Mouse (Mus musculus): ENCODE data around the gene Prkaa1. TPM values are rescaled to one million over a fixed set of nuclear protein-coding genes. Genes with fewer than 3 reads are reported as not detected.
A peak's percentile ranks its signal among the peaks of the same experiment; 100 is the strongest.
"Not testable (repeated sequence)": the region's sequence is repeated elsewhere in the genome, so short reads cannot be mapped to it uniquely, and the experiment has no call there.

Gene Prkaa1
- total RNA-seq, 4 experiments from 2014 or later = 12.1 to 14.4 (median 13.9) TPM

DNA sequence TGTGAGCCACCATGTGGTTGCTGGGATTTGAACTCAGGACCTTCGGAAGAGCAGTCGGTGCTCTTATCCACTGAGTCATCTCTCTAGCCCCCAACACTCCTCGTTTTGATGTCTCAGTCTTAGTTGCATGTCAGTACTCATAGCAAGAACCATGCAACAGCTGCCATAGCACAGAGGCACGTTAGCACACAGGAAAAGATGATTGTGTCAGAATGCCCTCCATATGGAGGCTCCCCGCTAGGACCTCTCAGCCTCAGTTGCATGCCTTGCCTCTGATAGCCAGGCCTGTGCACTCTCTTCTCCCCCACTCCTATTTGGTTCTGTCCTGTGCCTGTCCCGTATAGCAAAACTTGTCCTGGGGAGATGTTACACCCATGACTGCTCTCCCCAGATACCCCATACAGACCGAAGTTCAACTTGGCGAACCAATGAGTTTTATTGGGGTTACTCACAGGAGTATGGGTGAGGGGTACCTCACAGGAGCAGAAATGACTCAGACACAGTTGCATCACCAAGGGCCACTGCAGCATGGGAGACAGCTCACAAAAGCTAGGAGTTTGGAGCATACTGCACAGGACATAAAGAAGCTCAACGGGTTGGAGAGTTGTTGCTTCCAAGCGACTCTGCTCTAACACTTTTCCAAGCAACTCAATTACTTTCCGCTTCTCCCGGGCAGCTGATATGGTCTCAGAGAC, 14.4 kb upstream of the Prkaa1 start:
- no peak for DNase-seq (ENCODE audit: low spot score)

DNA sequence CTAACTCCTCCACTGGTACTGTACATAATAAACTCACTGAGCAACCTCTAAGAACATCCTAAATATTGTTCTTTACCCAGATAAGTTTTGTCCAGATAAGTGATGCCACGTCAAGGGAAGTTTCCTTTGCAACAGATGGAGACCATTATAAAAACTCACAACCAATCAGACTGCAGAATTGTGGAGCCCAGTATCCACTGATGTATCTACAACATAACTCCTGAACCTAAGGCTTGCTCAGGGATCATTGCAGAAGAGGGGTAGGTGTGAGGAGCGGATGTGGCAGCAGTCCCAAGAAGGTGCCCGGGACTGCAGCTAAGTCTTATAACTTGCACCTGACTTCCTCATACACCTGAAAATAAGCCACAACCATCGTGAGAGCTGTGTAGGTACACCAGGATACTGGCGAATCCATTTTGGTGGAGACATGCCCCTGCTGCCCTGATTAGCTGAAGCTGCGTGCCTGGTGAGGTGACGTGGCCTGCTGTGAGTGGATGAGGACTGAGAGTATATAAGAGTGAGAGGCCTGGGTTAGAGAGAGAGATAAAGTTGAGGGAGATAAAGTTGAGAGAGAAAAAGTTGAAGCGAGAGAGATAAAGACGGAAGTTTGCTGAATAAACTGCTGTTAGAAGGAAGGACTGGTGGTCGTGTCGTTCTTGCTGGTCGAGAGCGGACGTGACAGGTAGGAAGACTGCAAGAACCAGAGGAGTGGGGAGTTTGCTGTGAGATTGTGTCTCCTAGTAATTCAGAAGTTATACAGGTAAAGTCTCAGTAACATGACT, 12.6 kb upstream of the Prkaa1 start:
- DNase-seq (ENCODE audit: low spot score) = not testable (repeated sequence)

DNA sequence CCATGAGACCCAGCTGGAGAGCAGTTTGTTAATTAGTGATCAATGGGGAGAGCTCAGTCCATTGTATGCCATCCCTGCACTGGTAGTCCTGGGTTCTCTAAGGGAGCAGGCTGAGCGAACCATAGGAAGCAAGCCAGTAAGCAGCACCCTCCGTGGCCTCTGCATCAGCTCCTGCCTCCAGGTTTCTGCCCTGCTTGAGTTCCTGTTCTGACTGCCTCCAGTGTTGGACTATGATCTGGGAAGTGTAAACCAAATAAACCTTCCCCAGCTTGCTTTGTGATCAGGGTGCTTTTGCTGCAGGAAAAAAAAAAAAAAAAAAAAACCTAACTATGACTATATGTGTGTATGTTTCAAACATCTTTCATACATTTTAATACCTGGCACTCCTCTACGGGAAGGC, 10.4 kb upstream of the Prkaa1 start:
- DNase-seq (ENCODE audit: low spot score) = no peak

DNA sequence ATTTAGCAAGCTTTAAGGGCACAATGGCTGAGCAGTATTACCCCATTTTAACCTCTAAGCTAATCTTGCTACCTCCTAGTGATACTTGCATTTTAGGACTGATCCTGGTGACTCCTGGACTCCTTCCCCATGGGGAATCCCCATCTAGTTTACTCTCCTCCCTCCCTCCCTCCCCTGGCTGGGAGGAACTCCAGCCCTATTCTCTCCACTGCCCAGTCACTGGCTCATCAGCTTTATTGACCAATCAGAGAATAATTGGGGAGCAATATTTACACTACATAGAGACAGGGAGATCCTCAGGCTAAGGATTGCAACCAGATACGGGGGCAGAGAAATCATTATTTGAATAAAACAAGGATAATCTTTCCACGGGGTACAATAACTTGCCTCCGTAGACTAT, 9.5 kb upstream of the Prkaa1 start:
- no peak for DNase-seq (ENCODE audit: low spot score)

GRCm38 (mm10) chr15:5134945-5135483, 8.6 kb upstream of the Prkaa1 start:
- no peak for DNase-seq (ENCODE audit: low spot score)

DNA sequence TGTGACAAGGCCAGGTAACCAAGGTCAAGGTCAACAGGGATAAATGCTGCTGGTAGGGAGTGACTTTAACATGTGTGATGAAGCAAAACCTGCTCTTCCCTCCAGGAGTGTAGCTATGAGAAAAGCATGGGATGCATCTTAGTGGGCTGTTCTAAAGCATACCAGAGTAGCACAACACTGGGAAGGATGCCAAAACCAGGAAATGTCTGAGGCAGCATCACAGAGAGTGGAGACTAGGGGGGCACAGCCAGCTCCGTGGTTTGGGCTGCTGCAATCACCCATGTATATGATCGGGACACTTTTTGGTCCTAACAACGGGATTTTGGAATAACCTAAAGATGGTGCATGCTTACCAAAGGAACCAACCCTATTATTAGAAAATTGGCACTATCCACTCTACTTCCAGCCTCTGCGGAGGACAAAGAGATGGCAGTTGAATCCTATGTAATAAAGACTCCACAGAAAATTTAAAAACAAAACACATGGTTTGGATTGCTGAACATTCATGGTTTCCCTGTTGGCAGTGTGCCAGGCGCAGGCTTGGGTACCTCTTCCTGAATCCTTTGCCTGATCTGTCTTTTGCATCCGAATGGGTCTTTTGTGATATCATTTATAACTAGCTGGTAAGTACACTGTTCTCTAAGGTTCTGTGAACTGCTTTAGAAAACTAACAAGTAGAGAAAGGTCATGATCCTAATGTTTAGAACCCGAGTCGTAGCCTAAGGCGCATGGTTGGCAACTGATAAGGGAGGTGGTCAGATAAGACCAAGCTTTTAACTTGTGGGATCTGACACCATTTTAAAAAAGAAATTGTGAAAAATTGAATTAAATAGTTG, 5.4 kb upstream of the Prkaa1 start:
- no peak for DNase-seq (ENCODE audit: low spot score)

DNA sequence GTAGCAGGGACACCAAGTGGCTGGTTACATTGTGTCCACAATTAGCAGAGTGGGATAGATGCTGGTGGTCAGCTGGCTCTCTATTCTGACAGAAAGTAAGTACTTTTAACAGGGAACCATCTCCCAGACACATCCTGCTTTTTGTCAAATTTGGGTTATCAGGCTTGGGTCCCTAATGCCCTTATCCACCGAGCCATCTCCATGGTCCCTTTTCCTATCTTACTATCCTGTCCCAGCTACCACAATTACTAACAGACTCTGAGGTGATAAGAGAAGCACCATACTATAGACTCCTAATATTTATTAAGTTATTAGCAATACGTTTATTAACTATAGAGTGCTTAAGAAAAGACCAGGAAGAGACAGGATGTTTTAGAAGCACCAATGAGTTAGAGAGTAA, 4.3 kb upstream of the Prkaa1 start:
- no peak for DNase-seq (ENCODE audit: low spot score)

DNA sequence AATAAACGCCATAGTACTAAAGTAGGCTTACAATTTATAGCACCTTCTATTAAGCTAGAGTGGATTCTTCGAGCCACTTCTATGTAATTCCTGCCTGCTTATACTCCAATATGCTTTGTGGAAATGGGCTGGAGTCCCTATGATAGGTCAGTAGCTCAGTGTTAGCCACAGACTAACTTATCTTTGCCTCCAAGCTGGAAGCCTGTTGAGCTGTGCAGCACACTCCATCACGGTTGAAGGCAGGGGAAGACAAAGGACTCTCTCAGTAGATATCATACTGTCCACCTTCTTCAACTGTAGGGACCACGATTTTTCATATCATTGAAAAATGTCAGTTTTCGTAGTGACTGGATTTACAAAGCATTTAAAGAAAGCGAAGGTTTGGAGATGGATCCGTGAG, 3.8 kb upstream of the Prkaa1 start:
- DNase-seq (ENCODE audit: low spot score) = no peak

DNA sequence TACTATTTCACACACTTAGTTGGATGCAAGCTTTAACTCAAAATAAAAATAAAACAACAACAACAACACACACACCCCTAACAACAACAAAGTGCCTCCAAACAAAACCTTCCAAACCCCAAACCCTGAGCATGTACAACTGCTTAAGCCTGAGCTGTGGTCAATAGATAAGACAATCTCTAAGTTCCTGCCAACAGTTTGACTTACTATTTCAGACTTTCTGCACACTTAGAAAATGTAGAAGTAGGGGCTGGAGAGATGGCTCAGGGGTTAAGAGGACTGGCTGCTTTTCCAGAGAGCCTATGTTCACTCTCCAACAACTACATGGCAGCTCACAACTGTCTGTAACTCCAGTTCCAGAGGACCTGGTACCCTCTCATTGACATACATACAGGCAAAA, 3.3 kb upstream of the Prkaa1 start:
- DNase-seq (ENCODE audit: low spot score) = no peak

DNA sequence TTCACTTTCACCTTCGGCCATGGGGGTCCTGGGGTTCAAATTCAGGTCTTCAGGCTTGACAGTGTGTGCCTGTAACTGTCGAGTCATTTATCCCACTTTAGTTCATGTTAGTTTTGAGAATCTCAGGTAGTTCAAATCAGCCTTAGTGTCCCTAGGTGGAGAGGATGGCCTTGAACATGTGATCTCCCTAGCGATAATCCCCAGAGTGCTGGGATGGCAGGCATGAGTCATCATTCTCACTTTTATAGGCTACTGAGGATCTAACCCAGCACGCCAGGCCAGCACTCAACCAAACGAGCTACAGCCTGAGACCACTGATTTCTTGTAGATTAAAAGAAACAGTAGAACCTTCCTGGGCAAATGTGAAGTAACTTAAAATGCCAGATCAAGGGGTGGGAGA, 1.6 kb upstream of the Prkaa1 start:
- no peak for DNase-seq (ENCODE audit: low spot score)

GRCm38 (mm10) chr15:5142714-5143113, 947 bp upstream of the Prkaa1 start:
- DNase-seq (ENCODE audit: low spot score) = no peak

GRCm38 (mm10) chr15:5144021-5144778, 539 bp downstream of the Prkaa1 start:
- peak; percentile 35 for DNase-seq (ENCODE audit: low spot score)

GRCm38 (mm10) chr15:5145196-5145945, 1.7 kb downstream of the Prkaa1 start:
- DNase-seq (ENCODE audit: low spot score) = no peak

DNA sequence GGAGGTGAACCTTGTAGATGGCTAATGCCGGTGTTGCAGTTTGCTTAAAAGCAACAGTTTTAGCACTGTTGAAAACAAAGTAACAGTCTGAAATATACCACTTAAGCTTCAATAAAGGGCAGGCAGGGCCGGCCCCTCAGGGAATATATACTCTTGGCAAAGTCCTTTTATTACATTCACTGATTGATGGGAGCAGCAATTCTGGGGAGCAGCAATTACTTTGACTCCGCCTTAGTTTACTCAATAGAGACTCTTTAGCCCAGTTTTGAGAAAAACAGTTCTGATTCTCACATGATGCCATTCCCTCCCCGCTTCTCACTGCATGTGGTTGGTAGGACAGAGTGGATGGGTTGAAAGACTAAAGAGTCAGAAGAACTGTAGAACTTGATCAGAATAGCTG, 5.5 kb downstream of the Prkaa1 start:
- DNase-seq (ENCODE audit: low spot score) = no peak

GRCm38 (mm10) chr15:5152171-5152570, 8.5 kb downstream of the Prkaa1 start:
- DNase-seq (ENCODE audit: low spot score) = no peak

DNA sequence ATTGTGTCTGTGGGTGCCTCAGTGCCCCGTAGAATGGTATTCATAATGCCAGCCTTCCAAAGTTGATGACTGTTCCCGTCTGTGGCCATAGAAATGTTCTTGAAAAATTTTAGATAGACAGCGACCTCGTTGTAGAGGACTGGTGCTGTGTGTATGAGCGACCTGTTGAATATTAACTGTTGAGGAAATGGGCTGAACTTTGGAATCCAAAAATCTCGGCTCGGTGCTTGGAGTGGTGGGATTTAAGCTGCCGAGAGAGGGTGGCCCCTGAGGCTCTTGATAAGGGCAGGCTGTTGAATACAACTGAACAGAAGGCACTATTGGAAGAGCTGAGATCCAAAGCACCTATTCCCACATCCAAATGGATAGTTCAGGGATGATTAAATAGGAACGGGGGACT, 11.0 kb downstream of the Prkaa1 start:
- DNase-seq (ENCODE audit: low spot score) = no peak

DNA sequence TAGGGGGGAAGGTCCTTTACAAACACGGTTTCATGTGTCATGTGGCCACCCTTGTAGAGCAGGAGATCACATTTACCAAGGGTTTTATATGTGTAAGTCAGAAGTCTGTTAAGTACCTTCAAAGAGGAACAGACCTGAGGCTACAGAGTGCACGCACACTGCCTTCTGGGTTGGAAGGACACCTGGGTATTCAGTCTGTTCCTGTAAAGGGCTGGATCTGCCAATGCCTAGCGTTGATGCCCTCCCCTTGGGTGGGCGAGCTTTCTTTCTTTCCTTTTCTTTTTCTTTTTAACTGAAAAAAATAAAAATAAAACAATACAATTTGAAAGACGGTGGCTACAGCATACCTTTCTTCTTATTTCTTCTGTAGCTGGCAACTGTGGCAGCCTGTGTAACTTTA, 11.4 kb downstream of the Prkaa1 start:
- DNase-seq (ENCODE audit: low spot score) = no peak

DNA sequence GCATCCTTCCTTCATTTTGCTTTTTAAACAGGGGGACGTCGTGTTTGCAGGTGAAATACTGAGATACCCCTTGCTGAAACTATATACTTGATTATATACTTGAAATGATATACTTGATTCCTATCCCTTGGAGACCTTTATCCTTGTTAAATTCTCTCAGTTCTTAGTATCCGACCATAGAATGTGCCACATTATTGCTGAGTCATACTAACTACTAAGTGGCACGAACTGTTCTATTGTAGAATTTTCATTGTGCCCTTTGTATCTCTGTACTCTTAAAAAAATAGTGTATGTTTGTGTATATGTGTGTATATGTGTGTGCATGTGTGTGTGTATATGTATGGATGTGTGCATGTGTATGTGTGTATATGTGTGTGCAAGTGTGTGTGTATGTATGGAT, 12.7 kb downstream of the Prkaa1 start:
- no peak for DNase-seq (ENCODE audit: low spot score)

GRCm38 (mm10) chr15:5157386-5157785, 13.7 kb downstream of the Prkaa1 start:
- no peak for DNase-seq (ENCODE audit: low spot score)

DNA sequence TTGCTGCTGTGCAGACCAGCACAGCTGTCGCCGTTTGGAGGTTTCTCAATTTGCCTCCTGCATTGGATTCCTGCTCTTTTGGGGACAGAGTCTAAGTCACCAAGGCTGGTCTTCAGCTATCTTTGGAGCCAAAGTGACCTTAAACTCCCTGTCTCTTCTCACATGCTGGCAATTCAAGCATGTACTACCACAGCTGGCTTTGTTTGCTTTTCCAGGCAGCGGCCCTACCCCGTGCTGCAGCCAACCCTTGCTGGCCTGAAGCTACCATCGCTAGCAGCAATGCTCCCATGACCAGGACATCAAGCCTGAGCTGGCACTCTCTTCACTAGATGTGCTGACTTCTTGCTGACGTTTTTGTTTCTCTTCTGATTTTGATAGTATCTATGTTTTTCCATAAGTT, 15.2 kb downstream of the Prkaa1 start:
- DNase-seq (ENCODE audit: low spot score) = peak; percentile 26
